Mouse (Mus musculus) MEL (cell line): ENCODE data around the gene Cbx4. TPM values are rescaled to one million over a fixed set of nuclear protein-coding genes. Genes with fewer than 3 reads are reported as not detected.

Source experiments
- DNase-seq: peaks from one replicate; pipeline ENCODE4 v3.0.0; 2011; ENCODE audit warnings: low read depth, low spot score
- H3K27ac ChIP-seq: 2 replicates; pipeline ENCODE4 v1.5.1; 2012; ENCODE audit warnings: low read depth, mild to moderate bottlenecking, control low read depth, low read length, moderate library complexity; ENCODE audit not compliant: control insufficient read depth
- H3K27me3 ChIP-seq, 2 experiments: fragments of 150-350 bp in 1 of 2; sonication (generic) in 1 of 2; 2 replicates each; pipeline ENCODE4 v1.6.1; 2012; ENCODE audit warnings: low read length in 2 of 2, mild to moderate bottlenecking in 2 of 2, improper control_type of control experiment in 1 of 2, moderate library complexity in 1 of 2; ENCODE audit not compliant: insufficient read depth in 2 of 2, control insufficient read depth in 1 of 2
- H3K36me3 ChIP-seq, 2 experiments: 2 replicates each; pipeline ENCODE4 v1.6.1; 2012 to 2014; ENCODE audit warnings: low read length in 2 of 2, improper control_type of control experiment in 1 of 2, inconsistent platforms in 1 of 2, mild to moderate bottlenecking in 1 of 2; ENCODE audit not compliant: insufficient read depth in 2 of 2, control insufficient read depth in 1 of 2
- H3K4me1 ChIP-seq, 2 experiments: fragments of 150-350 bp in 1 of 2; sonication (generic) in 1 of 2; 2 replicates each; pipeline ENCODE4 v1.6.1; 2012; ENCODE audit warnings: low read length in 2 of 2, improper control_type of control experiment in 1 of 2, mild to moderate bottlenecking in 1 of 2; ENCODE audit not compliant: insufficient read depth in 2 of 2, control insufficient read depth in 1 of 2
- H3K4me3 ChIP-seq, 2 experiments: fragments of 150-350 bp in 1 of 2; sonication (generic) in 1 of 2; 2 replicates each; pipeline ENCODE4 v1.5.1; 2012; ENCODE audit warnings: low read depth in 2 of 2, low read length in 2 of 2, mild to moderate bottlenecking in 2 of 2, moderate library complexity in 2 of 2, control low read depth in 1 of 2, improper control_type of control experiment in 1 of 2; ENCODE audit not compliant: control insufficient read depth in 1 of 2, insufficient read depth in 1 of 2
- H3K79me2 ChIP-seq: 2 replicates; pipeline ENCODE4 v1.6.1; 2012; ENCODE audit warnings: mild to moderate bottlenecking, low read length, moderate library complexity; ENCODE audit not compliant: control insufficient read depth, poor library complexity, insufficient read depth
- H3K9ac ChIP-seq: 2 replicates; pipeline ENCODE4 v1.6.1; 2012; ENCODE audit warnings: low read depth, mild to moderate bottlenecking, control low read depth, low read length, moderate library complexity; ENCODE audit not compliant: control insufficient read depth, poor library complexity, severe bottlenecking
- H3K9me3 ChIP-seq: fragments of 150-350 bp; sonication (generic); replicated peaks from 2 replicates; pipeline ENCODE4 v1.6.1; 2012; ENCODE audit warnings: mild to moderate bottlenecking, low read length, improper control_type of control experiment, moderate library complexity; ENCODE audit not compliant: insufficient read depth
- BHLHE40 ChIP-seq: IDR thresholded peaks from 2 replicates; pipeline ENCODE4 v1.6.1; 2012; ENCODE audit warnings: low read depth, mild to moderate bottlenecking, inconsistent platforms, low read length, improper control_type of control experiment, borderline replicate concordance
- CHD1 ChIP-seq: IDR thresholded peaks from 2 replicates; pipeline ENCODE4 v1.6.1; 2012; ENCODE audit warnings: low read depth, mild to moderate bottlenecking, inconsistent platforms, low read length, improper control_type of control experiment
- CHD2 ChIP-seq: IDR thresholded peaks from 2 replicates; pipeline ENCODE4 v1.6.1; 2011; ENCODE audit warnings: low read length, improper control_type of control experiment
- E2F4 ChIP-seq: IDR thresholded peaks from 2 replicates; pipeline ENCODE4 v1.6.1; 2011; ENCODE audit warnings: low read depth, low read length, improper control_type of control experiment, borderline replicate concordance
- ELF1 ChIP-seq: IDR thresholded peaks from 2 replicates; pipeline ENCODE4 v1.6.1; 2014; ENCODE audit warnings: low read depth, mild to moderate bottlenecking, inconsistent platforms, low read length, improper control_type of control experiment, moderate library complexity
- EP300 ChIP-seq, 2 experiments: IDR thresholded peaks; 2 replicates each; pipeline ENCODE4 v1.6.1; 2011; ENCODE audit warnings: improper control_type of control experiment in 2 of 2, low read length in 2 of 2, low read depth in 1 of 2, mild to moderate bottlenecking in 1 of 2
- ETS1 ChIP-seq: IDR thresholded peaks from 2 replicates; pipeline ENCODE4 v1.6.1; 2012; ENCODE audit warnings: low read depth, mild to moderate bottlenecking, inconsistent platforms, low read length, improper control_type of control experiment, moderate library complexity
- HCFC1 ChIP-seq: IDR thresholded peaks from 2 replicates; pipeline ENCODE4 v1.6.1; 2012; ENCODE audit warnings: low read depth, mild to moderate bottlenecking, inconsistent platforms, low read length, improper control_type of control experiment, moderate library complexity
- JUND ChIP-seq: IDR thresholded peaks from 2 replicates; pipeline ENCODE4 v1.6.1; 2011; ENCODE audit warnings: low read depth, mild to moderate bottlenecking, improper control_type of control experiment, low read length
- MAFK ChIP-seq: IDR thresholded peaks from 2 replicates; pipeline ENCODE4 v1.6.1; 2011; ENCODE audit warnings: low read depth, mild to moderate bottlenecking, low read length, improper control_type of control experiment, borderline replicate concordance
- MAX ChIP-seq: IDR thresholded peaks from 2 replicates; pipeline ENCODE4 v1.6.1; 2011; ENCODE audit warnings: low read length, improper control_type of control experiment
- MAZ ChIP-seq: IDR thresholded peaks from 2 replicates; pipeline ENCODE4 v1.6.1; 2012; ENCODE audit warnings: low read depth, mild to moderate bottlenecking, inconsistent platforms, low read length, improper control_type of control experiment
- MYC ChIP-seq: IDR thresholded peaks from 2 replicates; pipeline ENCODE4 v1.6.1; 2011; ENCODE audit warnings: low read depth, mild to moderate bottlenecking, low read length, improper control_type of control experiment, moderate library complexity
- POLR2AphosphoS2 ChIP-seq: IDR thresholded peaks from 2 replicates; pipeline ENCODE4 v1.6.1; 2011; ENCODE audit warnings: low read length, improper control_type of control experiment
- RCOR1 ChIP-seq: IDR thresholded peaks from 2 replicates; pipeline ENCODE4 v1.6.1; 2012; ENCODE audit warnings: low read depth, mild to moderate bottlenecking, inconsistent platforms, low read length, improper control_type of control experiment
- SMC3 ChIP-seq: IDR thresholded peaks from 2 replicates; pipeline ENCODE4 v1.6.1; 2011; ENCODE audit warnings: low read depth, low read length, improper control_type of control experiment
- TAL1 ChIP-seq: IDR thresholded peaks from 2 replicates; pipeline ENCODE4 v1.6.1; 2012; ENCODE audit warnings: mild to moderate bottlenecking, inconsistent platforms, low read length, moderate library complexity, mixed read lengths
- TBP ChIP-seq: IDR thresholded peaks from 2 replicates; pipeline ENCODE4 v1.8.0; 2011; ENCODE audit warnings: low read depth, low read length, improper control_type of control experiment
- TCF12 ChIP-seq: IDR thresholded peaks from 2 replicates; pipeline ENCODE4 v1.6.1; 2014; ENCODE audit warnings: low read depth, mild to moderate bottlenecking, inconsistent platforms, low read length, improper control_type of control experiment, moderate library complexity
- UBTF ChIP-seq: IDR thresholded peaks from 2 replicates; pipeline ENCODE4 v1.6.1; 2012; ENCODE audit warnings: low read depth, mild to moderate bottlenecking, inconsistent platforms, low read length, improper control_type of control experiment, moderate library complexity, borderline replicate concordance; ENCODE audit not compliant: insufficient read depth
- USF1 ChIP-seq: IDR thresholded peaks from 2 replicates; pipeline ENCODE4 v1.6.1; 2014; ENCODE audit warnings: low read depth, mild to moderate bottlenecking, inconsistent platforms, low read length, improper control_type of control experiment, moderate library complexity
- ZKSCAN1 ChIP-seq: IDR thresholded peaks from 2 replicates; pipeline ENCODE4 v1.6.1; 2012; ENCODE audit warnings: low read depth, mild to moderate bottlenecking, inconsistent platforms, low read length, improper control_type of control experiment, moderate library complexity
- ZNF384 ChIP-seq: IDR thresholded peaks from 2 replicates; pipeline ENCODE4 v1.6.1; 2012; ENCODE audit warnings: low read depth, mild to moderate bottlenecking, inconsistent platforms, low read length, improper control_type of control experiment
- polyA plus RNA-seq, 2 experiments: library from polyadenylated mRNA; stranded (reverse) in 1 of 2; unstranded in 1 of 2; fragments of >175 nt in 1 of 2; fragments of >200 nt in 1 of 2; gene quantifications; 2 replicates each; pipeline versions ENCODE4 v1.2.1 to v1.2.4; 2012; ENCODE audit warnings: low replicate concordance in 2 of 2, low read depth in 1 of 2; ENCODE audit not compliant: insufficient read length in 2 of 2, insufficient read depth in 1 of 2, missing spikeins in 1 of 2
- total RNA-seq: library from RNA; depleted of rRNA; stranded (reverse); fragments of 300-350 nt; gene quantifications from 2 replicates; pipeline ENCODE4 v1.2.3, GENCODE M21; 2012

The Cbx4 gene
- total and polyA plus RNA-seq, 3 experiments = 8.0 to 22.6 TPM; not detected in 1

- H3K79me2 ChIP-seq = no peaks in the 10 kb centered on the region; the same call in 1 of the 2 replicates
- no peaks in the 10 kb centered on the region for H3K9me3 ChIP-seq
- peak overlapping the region; percentile 80 for H3K9ac ChIP-seq
- peak overlapping the region; percentile 62 to 82 for H3K4me3 ChIP-seq
- peaks cover 0 to 15% of the 10 kb centered on the region in 2 experiments; a peak in 2 of 4 replicates for H3K36me3 ChIP-seq
- peak; percentile 71 for DNase-seq
- TF ChIP-seq CHD2 = no peak
- TF ChIP-seq CHD1 = no peak
- peak; percentile 10; the same call in 1 of the 2 replicates for TF ChIP-seq MAX
- 0 out of 2 replicates have a peak, but pooled peaks have one; percentile 25 for TF ChIP-seq TCF12
- TF ChIP-seq JUND = no peak
- TF ChIP-seq MYC = no peak
- TF ChIP-seq E2F4 = no peak
- TF ChIP-seq MAFK = no peak
- TF ChIP-seq ZNF384 = no peak
- TF ChIP-seq RCOR1 = no peak
- no peak for TF ChIP-seq USF1
- no peak for TF ChIP-seq BHLHE40
- TF ChIP-seq HCFC1 = 0 out of 2 replicates have a peak, but pooled peaks have one; percentile 11
- TF ChIP-seq SMC3 = no peak
- TF ChIP-seq TBP = no peak
- no peak for TF ChIP-seq POLR2AphosphoS2
- TF ChIP-seq MAZ = 0 out of 2 replicates have a peak, but pooled peaks have one; percentile 44
- peak; percentile 28; the same call in 1 of the 2 replicates for TF ChIP-seq ETS1
- peak in 1 of 2 experiments; percentile 59; a peak in 3 of 4 replicates for TF ChIP-seq EP300 (IDR thresholded peaks at IDR 0.05; ENCODE audit: low read depth in 1 of 2, low read length in 2 of 2)
- no peak for TF ChIP-seq UBTF
- no peak for TF ChIP-seq TAL1
- peak; percentile 20; the same call in 1 of the 2 replicates for TF ChIP-seq ELF1
- TF ChIP-seq ZKSCAN1 = no peak
- H3K27ac ChIP-seq = peak overlapping the region; percentile 81
- H3K4me1 ChIP-seq = peaks cover 0 to 24% of the 10 kb centered on the region in 2 experiments; a peak in 3 of 4 replicates
- no peaks in the 10 kb centered on the region for H3K27me3 ChIP-seq
Measured at GRCm38 (mm10) chr11:119133437-119134221, 47.6 kb upstream of the Cbx4 start.
